ENCODE assay signal across 25 mouse cellular contexts in the genomic region with DNA sequence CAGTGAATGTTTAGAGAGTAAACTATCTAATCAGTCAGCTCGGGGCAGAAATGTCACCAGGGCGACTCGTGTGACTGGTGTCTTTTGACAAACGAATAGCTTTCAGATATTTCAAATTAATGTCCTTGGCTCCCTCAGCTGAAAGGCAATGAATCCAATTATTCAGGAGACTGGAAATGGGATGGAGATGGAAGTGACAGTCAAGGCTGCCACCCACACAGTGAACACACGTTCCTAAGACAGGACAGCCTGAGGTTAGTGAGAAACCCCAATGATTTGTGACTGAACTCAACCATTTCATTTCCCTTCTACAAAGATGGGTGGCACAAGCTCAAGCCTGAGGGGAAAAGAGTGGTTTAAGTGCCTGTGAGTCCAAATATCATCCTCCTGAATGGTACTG.
DNase-seq lines count a peak whose midpoint lies in the region; ATAC-seq lines count a peak whose summit lies in the region.
"Had no signal": no experiment of that assay in that cellular context is flagged by ENCODE, and none has a peak within 500 bp of the region (broad histone marks: within the 10 kb centered on the region; RNA-seq: fewer than 3 reads in every experiment).

No protein-coding gene starts in this region.

- no peaks in the 10 kb centered on the region for H3K27me3 ChIP-seq in hindbrain, embryonic 13.5 days
- no peaks in the 10 kb centered on the region for H3K27me3 ChIP-seq in hindbrain, embryonic 12.5 days
- H3K27me3 ChIP-seq in neural tube, embryonic 12.5 days (replicated peaks) = no peaks in the 10 kb centered on the region
- H3K27me3 ChIP-seq in neural tube, embryonic 15.5 days (replicated peaks) = no peaks in the 10 kb centered on the region
- no peaks in the 10 kb centered on the region for H3K27me3 ChIP-seq in hindbrain, embryonic 15.5 days
- H3K27me3 ChIP-seq: embryonic facial prominence, embryonic 13.5 days; forebrain, embryonic 12.5 days; limb, embryonic 13.5 days; lung, embryonic 15.5 days had no signal

- no peaks in the 10 kb centered on the region for H3K4me1 ChIP-seq in hindbrain, embryonic 13.5 days (replicated peaks)
- no peaks in the 10 kb centered on the region for H3K4me1 ChIP-seq in hindbrain, embryonic 12.5 days
- no peaks in the 10 kb centered on the region for H3K4me1 ChIP-seq in neural tube, embryonic 12.5 days
- no peaks in the 10 kb centered on the region for H3K4me1 ChIP-seq in neural tube, embryonic 15.5 days
- no peaks in the 10 kb centered on the region for H3K4me1 ChIP-seq in hindbrain, embryonic 15.5 days (replicated peaks)
- H3K4me1 ChIP-seq: embryonic facial prominence, embryonic 13.5 days; forebrain, embryonic 12.5 days; limb, embryonic 13.5 days; lung, embryonic 15.5 days had no signal

- DNase-seq in retina, postnatal 1 day = peak; percentile 82
- no peak for DNase-seq in adrenal gland, adult (ENCODE audit: inconsistent age in 2 of 2, low spot score in 1 of 2)
- DNase-seq: adrenal gland, adult 2 months; cerebellum, adult 9-10 months; embryo, embryonic 11 days; gastrocnemius, postnatal 14 days; heart, postnatal 14 days; kidney, adult 9 months; kidney, postnatal 14 days; thymus, adult 2 months; thymus, postnatal 36 days had no signal

- no peak overlapping the region for H3K4me3 ChIP-seq in hindbrain, embryonic 13.5 days
- H3K4me3 ChIP-seq in hindbrain, embryonic 12.5 days = no peak overlapping the region
- H3K4me3 ChIP-seq in neural tube, embryonic 12.5 days = no peak overlapping the region
- H3K4me3 ChIP-seq in neural tube, embryonic 15.5 days (replicated peaks) = no peak overlapping the region
- no peak overlapping the region for H3K4me3 ChIP-seq in hindbrain, embryonic 15.5 days
- H3K4me3 ChIP-seq: embryonic facial prominence, embryonic 13.5 days; erythroblast, embryonic 14.5 days; forebrain, embryonic 12.5 days; limb, embryonic 13.5 days; lung, embryonic 15.5 days had no signal

- peaks cover 7% of the 10 kb centered on the region for H3K36me3 ChIP-seq in hindbrain, embryonic 13.5 days
- H3K36me3 ChIP-seq in hindbrain, embryonic 12.5 days = 0 out of 2 replicates have a peak, but pooled peaks cover 3% of the 10 kb centered on the region
- no peaks in the 10 kb centered on the region for H3K36me3 ChIP-seq in neural tube, embryonic 12.5 days
- H3K36me3 ChIP-seq in neural tube, embryonic 15.5 days = no peaks in the 10 kb centered on the region
- H3K36me3 ChIP-seq in hindbrain, embryonic 15.5 days = no peaks in the 10 kb centered on the region
- H3K36me3 ChIP-seq: embryonic facial prominence, embryonic 13.5 days; forebrain, embryonic 12.5 days; limb, embryonic 13.5 days; lung, embryonic 15.5 days had no signal

- ATAC-seq in hindbrain, embryonic 13.5 days (ENCODE audit: low FRiP score) = peak; percentile 43; the same call in 1 of the 2 replicates
- no peak for ATAC-seq in hindbrain, embryonic 12.5 days (ENCODE audit: low FRiP score)
- 0 out of 2 replicates have a peak, but pooled peaks have one; percentile 48 for ATAC-seq in neural tube, embryonic 12.5 days (ENCODE audit: low FRiP score, low read depth)
- ATAC-seq in neural tube, embryonic 15.5 days (ENCODE audit: low FRiP score) = no peak; the same call in 1 of the 2 replicates
- ATAC-seq in hindbrain, embryonic 15.5 days (ENCODE audit: low FRiP score, low read depth) = peak; percentile 42; the same call in 1 of the 2 replicates
- ATAC-seq: CD4-positive, CD25-positive, alpha-beta regulatory T cell, adult 4 months; intestine, embryonic 16.5 days had no signal

- 66% methylated on average over 5 of the region's 5 CpGs for WGBS in hindbrain, embryonic 13.5 days
- 61% methylated on average over 5 of the region's 5 CpGs for WGBS in hindbrain, embryonic 12.5 days
- 61% methylated on average over 5 of the region's 5 CpGs for WGBS in neural tube, embryonic 12.5 days
- WGBS in neural tube, embryonic 15.5 days = 58% methylated on average over 5 of the region's 5 CpGs
- WGBS in hindbrain, embryonic 15.5 days = 44% methylated on average over 5 of the region's 5 CpGs

- H3K4me2 ChIP-seq in hindbrain, embryonic 13.5 days = no peak overlapping the region
- no peak overlapping the region for H3K4me2 ChIP-seq in hindbrain, embryonic 12.5 days (replicated peaks)
- no peak overlapping the region for H3K4me2 ChIP-seq in neural tube, embryonic 12.5 days (replicated peaks)
- no peak overlapping the region for H3K4me2 ChIP-seq in neural tube, embryonic 15.5 days
- H3K4me2 ChIP-seq in hindbrain, embryonic 15.5 days = no peak overlapping the region
- H3K4me2 ChIP-seq: embryonic facial prominence, embryonic 13.5 days; forebrain, embryonic 12.5 days; limb, embryonic 13.5 days; liver, embryonic 11.5 days; lung, embryonic 15.5 days; midbrain, embryonic 11.5 days had no signal

- 0 out of 2 replicates have a peak overlapping the region, but pooled peaks have one; percentile 30 for H3K27ac ChIP-seq in hindbrain, embryonic 13.5 days
- H3K27ac ChIP-seq in hindbrain, embryonic 12.5 days = no peak overlapping the region
- H3K27ac ChIP-seq in neural tube, embryonic 12.5 days = no peak overlapping the region
- no peak overlapping the region for H3K27ac ChIP-seq in neural tube, embryonic 15.5 days (replicated peaks)
- H3K27ac ChIP-seq in hindbrain, embryonic 15.5 days (replicated peaks) = no peak overlapping the region
- H3K27ac ChIP-seq: embryonic facial prominence, embryonic 13.5 days; forebrain, embryonic 12.5 days; limb, embryonic 13.5 days; lung, embryonic 15.5 days had no signal

- H3K9me3 ChIP-seq in hindbrain, embryonic 13.5 days = peaks cover 8% of the 10 kb centered on the region
- H3K9me3 ChIP-seq in hindbrain, embryonic 12.5 days (replicated peaks) = peaks cover 11% of the 10 kb centered on the region
- peaks cover 10% of the 10 kb centered on the region for H3K9me3 ChIP-seq in neural tube, embryonic 12.5 days
- H3K9me3 ChIP-seq in neural tube, embryonic 15.5 days (replicated peaks) = peaks cover 6% of the 10 kb centered on the region; the same call in 1 of the 2 replicates
- H3K9me3 ChIP-seq in hindbrain, embryonic 15.5 days = peaks cover 5% of the 10 kb centered on the region; the same call in 1 of the 2 replicates
- H3K9me3 ChIP-seq: lung, embryonic 15.5 days had no signal

- H3K9ac ChIP-seq in hindbrain, embryonic 13.5 days = no peak overlapping the region
- no peak overlapping the region for H3K9ac ChIP-seq in hindbrain, embryonic 12.5 days
- no peak overlapping the region for H3K9ac ChIP-seq in neural tube, embryonic 12.5 days
- H3K9ac ChIP-seq in neural tube, embryonic 15.5 days (replicated peaks) = no peak overlapping the region
- H3K9ac ChIP-seq in hindbrain, embryonic 15.5 days = no peak overlapping the region
- H3K9ac ChIP-seq: embryonic facial prominence, embryonic 13.5 days; forebrain, embryonic 12.5 days; limb, embryonic 13.5 days; lung, embryonic 15.5 days had no signal

Comparison
In these comparisons a context has a peak if more than half of its experiments do, and no peak if none do; other contexts are left out.
1. ATAC-seq: peak in hindbrain, embryonic 13.5 days (single experiment), neural tube, embryonic 12.5 days (single experiment) and hindbrain, embryonic 15.5 days (single experiment); none in hindbrain, embryonic 12.5 days (single experiment) and neural tube, embryonic 15.5 days (single experiment).